Mouse (Mus musculus) layer of hippocampus, adult 9-11 months (tissue): Measurements from ENCODE around the gene Olfr59.

Experiments used
- DNase-seq: peaks from one replicate; pipeline ENCODE4 v3.0.0; 2022

Olfr59 gene

GRCm38 (mm10) chr11:74283436-74283835 lies at the start of gene Olfr59:
TSS of gene Olfr59 (plus strand) at chr11:74283736.
- DNase-seq = no peak

GRCm38 (mm10) chr11:74241201-74241600 lies 42.3 kb upstream of the Olfr59 start:
- DNase-seq = no peak

- no peak for DNase-seq
Observed at GRCm38 (mm10) chr11:74259508-74259907, 24.0 kb upstream of the Olfr59 start, which contains the start of gene Olfr406. TSS of gene Olfr406 (plus strand) at chr11:74259808.

GRCm38 (mm10) chr11:74287256-74287655 lies 3.7 kb downstream of the Olfr59 start:
- no peak for DNase-seq

GRCm38 (mm10) chr11:74326044-74326443 lies 42.5 kb downstream of the Olfr59 start:
- no peak for DNase-seq

GRCm38 (mm10) chr11:74328781-74329180 lies 45.2 kb downstream of the Olfr59 start:
- DNase-seq = no peak

GRCm38 (mm10) chr11:74337931-74338330 lies 54.4 kb downstream of the Olfr59 start, which contains the start of gene Olfr410:
TSS of gene Olfr410 (minus strand) at chr11:74338031.
- no peak for DNase-seq
